Mouse (Mus musculus) bone marrow, adult 2 months (tissue): ENCODE results near the gene Polr1a.

Experiments
- CTCF ChIP-seq: fragments of 200-500 bp; IDR thresholded peaks from 2 replicates; pipeline ENCODE4 v1.5.1; 2011; ENCODE audit warnings: low read length, control low read depth; ENCODE audit not compliant: control insufficient read depth, insufficient read depth
- POLR2A ChIP-seq: fragments of 200-500 bp; IDR thresholded peaks from 2 replicates; pipeline ENCODE4 v1.6.1; 2011; ENCODE audit warnings: low read depth, mild to moderate bottlenecking, control low read depth, low read length, borderline replicate concordance; ENCODE audit not compliant: control insufficient read depth

- no peak for TF ChIP-seq POLR2A
- TF ChIP-seq CTCF: no peak
Measured at GRCm38 (mm10) chr6:71976592-71976991, 67.7 kb downstream of the Polr1a start.
